Mouse (Mus musculus): Measurements from ENCODE around the gene Anapc16.
"Not testable (repeated sequence)": the region's sequence is repeated elsewhere in the genome, so short reads cannot be mapped to it uniquely, and the experiment has no call there.

Anapc16 gene

DNA sequence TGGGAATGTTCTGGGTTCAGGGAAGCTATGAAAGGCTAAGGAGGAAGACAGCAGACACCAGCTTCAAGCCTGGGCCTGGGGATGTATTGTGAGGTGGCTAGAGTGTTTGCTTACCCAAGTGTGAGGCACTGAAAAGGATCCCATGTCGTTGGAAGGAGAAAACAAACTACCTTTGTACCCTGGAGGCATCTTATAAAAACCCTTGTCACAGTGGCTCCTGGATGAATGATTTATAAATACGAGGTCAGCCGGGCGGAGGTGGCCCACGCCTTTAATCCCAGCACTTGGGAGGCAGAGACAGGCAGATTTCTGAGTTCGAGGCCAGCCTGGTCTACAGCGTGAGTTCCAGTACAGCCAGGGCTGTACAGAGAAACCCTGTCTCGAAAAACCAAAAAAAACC lies 1.3 kb downstream of the Anapc16 start:
- DNase-seq (ENCODE audit: low spot score in 2 of 2): not testable (repeated sequence)

DNA sequence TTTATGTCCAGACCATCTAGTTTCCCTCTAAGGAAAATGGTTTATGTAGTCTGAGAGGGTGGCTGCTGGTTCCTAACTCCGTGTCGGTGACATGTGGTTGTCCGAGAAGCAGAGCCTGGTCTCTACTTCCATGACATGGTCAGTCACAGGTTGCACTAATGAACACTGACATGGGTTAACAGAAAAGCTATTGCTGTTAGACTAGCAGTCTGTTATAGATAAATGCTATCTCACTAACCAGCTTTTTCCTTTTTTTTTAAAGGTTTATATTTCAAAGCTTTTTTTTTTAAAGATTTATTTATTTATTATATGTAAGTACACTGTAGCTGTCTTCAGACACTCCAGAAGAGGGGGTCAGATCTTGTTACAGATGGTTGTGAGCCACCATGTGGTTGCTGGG lies 3.9 kb downstream of the Anapc16 start:
- DNase-seq (ENCODE audit: low spot score in 2 of 2): no peak

DNA sequence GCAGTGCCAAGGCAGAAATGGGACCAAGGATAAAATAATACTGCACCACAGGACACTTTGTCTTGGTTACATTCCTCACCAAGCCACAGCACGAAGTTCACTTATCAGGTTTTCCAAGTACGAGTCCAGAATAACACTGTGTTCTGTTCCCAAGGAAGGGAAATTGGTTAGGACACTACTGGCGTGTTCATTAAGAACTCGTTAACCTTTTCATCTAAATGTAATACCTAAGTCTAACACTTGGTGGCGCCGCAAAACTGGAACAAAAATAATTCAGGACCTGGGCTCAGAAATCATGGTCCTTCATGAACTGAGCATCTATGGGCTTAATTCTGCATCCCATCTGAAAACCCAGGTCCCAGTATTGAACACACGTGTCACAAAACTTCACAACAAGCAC lies 5.3 kb downstream of the Anapc16 start:
- DNase-seq (ENCODE audit: low spot score in 2 of 2): peak in 1 of 2 experiments; percentile 77

DNA sequence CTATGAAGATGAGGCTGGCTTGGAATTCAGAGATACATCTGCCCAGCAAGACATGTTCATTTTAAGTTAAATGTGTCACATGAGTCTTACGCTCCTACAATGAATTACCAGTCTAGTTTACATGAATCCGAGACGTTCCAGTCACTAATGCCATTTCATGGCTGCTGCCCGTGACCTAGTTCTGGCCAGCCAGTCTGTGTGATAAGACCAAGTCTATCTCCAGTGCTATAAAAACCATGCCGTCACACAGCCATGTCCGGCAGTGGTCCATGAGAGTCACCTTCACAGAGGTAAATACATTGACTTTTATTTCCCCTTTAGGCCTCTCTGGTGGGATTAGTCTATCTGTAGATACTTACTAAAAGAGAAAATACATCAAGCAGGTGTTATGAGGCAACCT lies 7.0 kb downstream of the Anapc16 start:
- DNase-seq (ENCODE audit: low spot score in 2 of 2): no peak

DNA sequence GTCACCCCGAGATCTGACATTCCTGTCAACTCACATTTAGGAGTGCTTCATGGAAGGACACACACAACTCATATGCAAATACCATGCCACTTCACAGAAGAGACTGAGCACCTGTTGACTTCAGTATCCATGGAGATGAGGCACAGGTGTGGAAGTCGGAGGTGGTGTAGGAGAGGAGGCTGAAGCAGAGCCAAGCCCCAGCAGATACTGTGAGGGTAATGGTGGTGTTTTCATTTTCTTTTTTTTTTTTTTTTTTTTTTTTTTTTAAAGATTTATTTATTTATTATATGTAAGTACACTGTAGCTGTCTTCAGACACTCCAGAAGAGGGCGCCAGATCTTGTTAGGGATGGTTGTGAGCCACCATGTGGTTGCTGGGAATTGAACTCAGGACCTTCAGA lies 9.1 kb downstream of the Anapc16 start:
- DNase-seq (ENCODE audit: low spot score in 2 of 2): not testable (repeated sequence)

DNA sequence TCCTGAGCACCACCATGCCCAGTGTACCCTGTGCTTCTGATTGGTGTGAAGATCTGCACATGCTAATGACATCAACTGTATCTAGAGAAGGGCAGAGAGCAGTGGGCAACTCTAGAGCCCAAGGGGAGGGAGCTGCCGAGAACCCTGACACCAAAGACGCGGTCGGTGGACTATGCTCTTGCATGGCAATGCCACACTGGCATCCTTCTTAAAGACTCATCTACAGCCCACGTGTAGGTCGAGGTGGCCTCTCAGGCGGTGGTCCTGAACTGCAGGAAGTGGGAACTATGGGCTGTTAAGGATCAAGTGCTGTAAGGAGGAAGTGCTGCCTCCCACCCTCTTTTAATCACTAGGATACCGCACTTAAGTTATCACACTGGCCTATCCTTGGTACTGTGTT lies 10.9 kb downstream of the Anapc16 start:
- no peak for DNase-seq (ENCODE audit: low spot score in 2 of 2)

DNA sequence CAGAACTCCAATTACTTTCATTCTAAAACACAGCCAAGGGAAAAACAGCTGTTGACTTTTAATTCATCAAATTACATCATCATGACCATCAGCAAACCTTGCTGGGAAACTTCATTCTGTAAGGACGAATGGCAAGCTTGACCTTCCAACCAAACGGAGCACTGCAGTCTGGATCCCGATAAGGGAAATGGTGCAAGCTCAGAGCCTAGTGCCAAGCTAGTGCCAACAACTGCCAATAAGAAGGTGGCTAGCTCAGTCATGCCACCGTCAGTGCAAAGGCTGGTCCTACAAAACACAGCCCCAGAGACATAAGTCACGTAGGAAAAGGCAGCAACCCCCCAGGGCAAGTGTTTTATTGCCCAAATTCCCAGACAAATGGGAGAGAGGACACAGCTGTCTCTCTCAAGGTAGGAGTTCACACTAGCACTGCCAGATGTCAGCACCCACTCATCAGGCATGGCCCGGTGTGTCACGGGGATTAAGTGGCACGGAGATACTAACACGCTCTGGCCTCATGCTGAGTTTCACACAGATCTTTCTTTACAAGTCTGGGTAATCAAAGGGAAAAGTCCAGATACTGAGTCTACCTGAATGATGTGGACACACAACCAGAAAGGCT lies 11.6 kb downstream of the Anapc16 start:
- no peak for DNase-seq (ENCODE audit: low spot score in 2 of 2)

DNA sequence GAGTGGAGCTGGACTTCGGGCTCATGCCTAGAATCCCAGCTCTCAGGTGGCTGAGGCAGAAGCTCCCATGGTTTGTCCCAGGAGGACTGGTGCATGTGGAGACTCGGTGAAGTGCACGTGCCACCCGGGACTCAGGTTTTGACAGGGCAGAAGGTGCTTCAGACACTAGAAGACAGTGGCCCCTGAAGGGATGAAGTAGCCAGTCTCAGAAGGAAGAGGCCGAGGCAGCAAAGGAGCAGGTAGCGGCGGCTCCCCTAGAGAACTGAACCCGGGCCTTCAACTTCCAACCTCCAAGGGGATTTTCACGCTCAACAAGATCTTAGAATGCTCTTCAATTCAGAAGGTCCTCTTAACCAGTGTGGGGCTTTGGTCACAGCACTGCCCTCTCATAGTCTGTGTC lies 12.5 kb downstream of the Anapc16 start:
- no peak for DNase-seq (ENCODE audit: low spot score in 2 of 2)

DNA sequence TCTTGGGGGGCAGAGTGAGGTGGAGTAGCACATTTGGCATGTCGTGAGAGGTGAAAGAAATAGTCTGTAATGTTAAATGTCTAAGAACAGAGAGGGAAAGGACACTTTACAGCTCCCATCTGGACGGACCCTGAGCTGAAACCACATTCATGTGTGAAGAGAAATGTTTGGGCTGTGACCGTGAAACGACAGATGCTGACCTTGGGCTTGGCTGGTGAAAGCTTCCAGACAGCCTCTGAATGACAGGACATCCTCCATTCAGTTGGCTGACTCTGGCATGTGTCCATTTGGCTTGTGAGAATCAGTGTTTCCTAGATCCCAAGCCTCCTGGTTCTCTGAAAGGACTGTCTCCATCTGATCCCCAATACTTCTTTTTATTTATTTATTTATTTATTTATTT lies 14.9 kb downstream of the Anapc16 start:
- DNase-seq (ENCODE audit: low spot score in 2 of 2): no peak

DNA sequence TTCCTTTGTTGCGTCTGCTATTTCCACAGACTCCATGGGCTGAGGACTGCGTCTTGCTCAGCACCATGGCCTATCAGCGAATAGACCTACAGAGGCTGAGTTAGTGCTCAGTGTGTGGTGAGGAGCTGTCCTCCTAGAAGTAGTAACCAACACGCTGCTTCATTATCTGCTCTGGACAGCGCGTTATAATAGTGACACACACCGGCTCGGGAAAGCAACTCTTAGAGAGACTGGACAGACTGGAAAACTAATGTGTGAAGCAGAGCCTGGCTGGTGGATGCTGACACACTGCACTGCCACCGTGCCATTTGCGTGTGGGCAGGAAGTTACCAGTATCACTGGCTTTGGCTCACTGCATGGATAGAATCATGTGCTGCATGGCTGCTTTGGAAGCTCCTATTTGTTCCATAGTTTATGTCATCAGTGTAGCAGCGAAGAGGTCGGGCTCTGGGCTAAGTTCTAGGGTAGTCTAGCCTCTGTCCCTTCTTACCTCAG lies 20.5 kb downstream of the Anapc16 start:
- no peak for DNase-seq (ENCODE audit: low spot score in 2 of 2)

DNA sequence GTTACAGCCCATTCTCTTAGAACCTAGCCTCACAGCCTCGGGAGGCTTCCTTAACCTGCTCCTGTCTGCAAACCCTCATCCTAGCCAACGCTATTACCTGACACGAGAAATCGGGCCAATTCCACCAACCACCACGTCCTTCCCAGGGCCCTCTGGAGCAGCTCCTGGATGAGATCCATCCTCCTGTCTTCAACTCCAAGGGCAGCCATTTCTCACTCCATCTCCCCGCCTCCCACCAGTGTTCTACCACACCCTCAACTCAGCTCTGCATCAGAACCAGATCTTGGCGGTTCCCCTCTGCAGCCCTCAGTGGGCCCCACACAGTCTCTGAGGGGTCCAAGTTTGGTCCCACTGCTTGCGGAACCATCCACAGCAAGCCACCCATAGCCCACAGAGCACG lies 21.1 kb downstream of the Anapc16 start:
- no peak for DNase-seq (ENCODE audit: low spot score in 2 of 2)

DNA sequence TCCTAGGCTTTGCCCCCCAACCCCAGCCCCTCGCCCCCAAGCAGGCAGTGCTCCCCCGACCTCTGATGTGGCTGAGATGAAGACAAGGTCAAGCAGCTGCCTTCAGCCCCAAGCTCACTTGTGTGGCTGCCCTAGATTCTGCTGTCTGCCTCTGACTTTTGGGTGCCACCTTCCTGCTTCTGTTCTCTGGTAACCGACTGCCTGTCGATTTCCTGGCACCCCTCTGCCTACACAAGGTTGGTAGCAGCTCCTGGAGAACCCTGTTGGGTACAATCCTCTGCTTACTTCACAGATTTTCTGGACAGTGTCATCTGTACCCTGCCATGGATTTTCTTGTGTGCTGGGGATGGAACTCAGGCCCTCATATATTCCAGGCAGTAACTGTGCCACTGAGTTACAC lies 21.6 kb downstream of the Anapc16 start:
- no peak for DNase-seq (ENCODE audit: low spot score in 2 of 2)

DNA sequence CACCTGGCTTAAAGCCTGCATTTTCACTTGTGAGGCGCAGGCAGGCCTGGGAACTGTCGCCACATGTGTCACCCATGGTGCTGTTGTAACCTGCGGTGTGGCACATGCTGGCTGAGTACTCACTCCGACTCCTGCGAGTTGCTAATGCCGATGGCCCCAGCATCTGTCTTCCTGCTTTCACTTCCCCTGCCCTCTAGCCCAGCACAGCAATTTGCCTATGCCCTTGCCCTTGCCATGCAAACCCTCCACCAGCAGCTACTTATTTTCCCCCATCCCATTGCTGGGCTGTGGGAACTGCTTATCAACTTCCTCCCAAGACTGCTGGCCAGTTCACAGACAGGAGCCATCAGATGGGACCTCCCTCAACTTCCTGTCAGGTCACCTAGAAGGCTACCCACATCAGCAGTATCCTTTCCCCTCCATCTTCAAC lies 22.1 kb downstream of the Anapc16 start:
- DNase-seq (ENCODE audit: low spot score in 2 of 2): no peak

DNA sequence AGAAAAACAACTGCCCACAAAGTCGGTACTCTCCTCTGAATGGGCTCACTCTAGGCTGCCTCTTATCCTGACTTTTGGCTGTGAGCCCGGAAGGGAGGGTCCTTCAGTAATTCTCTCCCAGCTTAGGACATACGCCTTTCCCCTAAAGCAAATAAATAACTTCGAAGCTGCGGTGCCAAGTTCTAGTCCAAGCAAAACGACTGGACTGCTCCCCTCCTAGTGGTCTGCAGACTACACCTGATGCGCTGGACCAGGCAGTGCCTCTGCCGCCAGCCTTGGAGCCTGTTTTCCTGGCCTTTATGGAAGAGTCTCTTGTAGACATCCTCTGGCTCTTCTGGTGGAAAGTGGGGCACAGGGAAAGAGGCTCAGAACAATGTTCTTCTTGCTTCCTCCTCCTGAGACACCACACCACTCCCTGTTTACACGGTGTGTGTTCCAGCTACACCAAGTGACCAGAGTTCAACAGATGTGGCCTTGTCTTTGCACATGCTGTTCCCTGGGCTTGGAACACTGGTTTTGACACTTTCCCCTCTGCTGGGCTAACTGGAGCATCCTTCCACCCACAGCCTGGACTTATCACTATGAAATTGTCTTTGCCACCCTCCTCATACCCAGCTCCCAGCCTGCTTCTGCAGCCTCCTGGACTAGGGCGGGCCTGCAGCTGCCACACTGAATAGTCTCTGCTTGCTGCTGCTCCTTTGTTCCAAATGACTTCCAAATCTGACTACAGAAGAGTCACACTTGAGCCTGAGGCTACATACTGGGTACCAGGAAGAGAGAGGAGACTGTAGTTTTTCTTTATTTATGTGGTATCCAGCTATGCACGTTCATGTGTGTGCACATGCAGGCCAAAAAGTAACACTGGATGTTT lies 23.8 kb downstream of the Anapc16 start:
- DNase-seq (ENCODE audit: low spot score in 2 of 2): peak in 1 of 2 experiments; percentile 45

DNA sequence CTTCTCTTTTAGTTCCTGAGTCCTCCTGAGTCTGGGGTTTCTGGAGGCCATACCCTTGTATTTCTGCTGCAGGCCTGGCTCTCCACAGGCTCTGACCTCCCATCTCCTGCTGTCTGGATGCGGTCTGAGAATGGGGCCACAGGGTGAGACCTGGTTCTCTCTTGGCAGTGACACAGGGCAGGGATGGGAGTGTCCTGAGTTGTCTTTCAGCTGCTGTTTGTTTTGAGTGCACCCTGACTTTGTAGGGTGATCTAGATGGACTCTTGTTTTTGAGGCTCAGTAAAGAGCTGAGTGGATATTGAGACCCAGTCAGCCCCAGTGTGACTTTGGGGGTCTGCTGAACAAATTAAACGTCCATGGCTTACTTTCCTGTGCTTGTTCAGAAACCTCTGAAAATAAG lies 24.5 kb downstream of the Anapc16 start:
- DNase-seq (ENCODE audit: low spot score in 2 of 2): no peak

DNA sequence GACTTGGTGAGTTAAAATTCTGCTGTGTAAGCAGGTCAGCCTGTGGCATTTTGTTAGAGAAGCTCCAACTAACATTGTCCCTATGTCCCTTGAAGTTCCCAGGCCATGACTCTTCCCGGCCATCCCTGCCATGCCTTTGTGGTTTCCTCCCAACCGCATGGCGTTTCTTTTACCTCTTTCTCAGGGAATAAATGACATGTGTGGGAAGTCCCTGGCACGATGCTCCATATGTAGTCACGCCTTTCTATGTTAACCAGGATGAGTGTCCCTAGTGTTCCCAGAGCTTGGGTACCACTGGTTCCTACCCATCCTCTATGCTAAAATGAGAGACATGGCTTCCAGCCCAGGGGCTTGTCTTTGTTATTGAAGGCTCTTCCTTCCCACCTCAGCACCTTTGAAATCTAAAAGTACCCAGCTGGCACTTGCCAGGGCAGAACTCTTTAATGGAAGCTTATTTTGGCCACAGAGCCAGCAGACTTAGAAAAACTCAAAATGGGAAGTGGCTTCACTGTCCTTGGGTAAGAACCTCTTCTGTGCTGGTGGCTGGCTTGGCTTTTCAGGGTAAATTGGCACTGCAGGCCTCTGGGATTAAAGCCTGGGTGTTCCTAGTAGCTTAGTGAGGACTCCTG lies 25.1 kb downstream of the Anapc16 start:
- no peak for DNase-seq (ENCODE audit: low spot score in 2 of 2)

DNA sequence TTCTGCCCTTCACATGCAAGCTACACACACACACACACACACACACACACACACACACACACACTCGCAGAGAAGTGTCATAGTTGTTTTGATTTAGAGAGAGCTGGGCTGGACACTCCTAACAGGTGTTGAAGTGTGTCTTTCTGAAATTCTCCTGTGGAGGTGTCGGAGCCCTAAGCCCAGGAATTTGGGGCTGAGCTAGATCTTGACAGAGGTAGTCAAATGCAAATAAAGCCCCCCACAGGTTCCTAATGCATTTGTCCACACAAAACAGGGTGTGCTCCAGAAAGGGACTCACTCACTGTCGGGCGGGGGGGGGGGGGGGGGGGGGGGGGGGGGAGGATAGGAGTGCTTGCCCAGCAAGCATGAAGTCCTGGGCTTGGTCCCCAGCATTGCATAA lies 25.8 kb downstream of the Anapc16 start:
- DNase-seq (ENCODE audit: low spot score in 2 of 2): no peak

DNA sequence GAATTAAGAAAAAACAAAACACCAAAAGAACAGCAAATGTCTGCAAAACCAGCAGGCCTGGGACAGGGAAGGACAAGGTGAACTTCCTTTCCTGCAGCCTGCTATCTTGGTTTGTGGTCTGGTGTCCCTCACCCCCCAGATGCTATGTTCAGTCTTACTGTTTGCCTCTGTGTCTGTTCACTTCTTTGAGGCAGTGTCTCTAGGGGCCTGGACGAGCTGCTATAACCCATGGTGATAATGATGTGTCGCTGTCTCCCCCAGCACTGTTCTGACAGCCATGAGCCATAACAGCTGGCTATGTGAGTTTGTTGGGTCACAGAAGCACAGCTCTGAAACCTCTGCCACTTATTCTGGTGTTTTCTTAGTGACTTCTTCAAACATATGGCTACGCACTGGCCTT lies 28.1 kb downstream of the Anapc16 start:
- DNase-seq (ENCODE audit: low spot score in 2 of 2): no peak

DNA sequence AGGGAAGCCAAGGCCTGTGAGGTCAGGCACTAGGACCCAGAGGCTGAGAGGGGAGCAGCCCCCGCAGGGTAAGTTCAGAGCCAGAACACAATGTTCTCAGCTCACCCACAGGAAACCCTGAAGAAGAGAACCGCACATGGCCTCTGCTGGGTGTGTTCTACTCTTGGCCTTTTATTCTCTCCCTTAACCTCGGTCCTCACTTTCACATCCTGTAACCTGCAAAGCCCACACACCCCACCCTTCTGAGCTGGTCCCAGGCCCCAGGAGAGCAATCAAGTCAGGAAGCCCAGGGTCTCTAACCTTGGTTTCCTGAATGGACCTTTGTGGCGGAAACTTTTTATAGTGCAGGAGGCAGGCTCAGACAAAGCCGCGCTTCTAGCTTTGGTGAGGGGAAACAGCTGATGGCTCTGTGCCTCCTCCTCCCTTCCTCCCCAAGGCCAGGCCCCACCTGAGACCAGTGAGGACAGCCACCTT lies 28.7 kb downstream of the Anapc16 start:
- peak in 1 of 2 experiments; percentile 40 for DNase-seq (ENCODE audit: low spot score in 2 of 2)

DNA sequence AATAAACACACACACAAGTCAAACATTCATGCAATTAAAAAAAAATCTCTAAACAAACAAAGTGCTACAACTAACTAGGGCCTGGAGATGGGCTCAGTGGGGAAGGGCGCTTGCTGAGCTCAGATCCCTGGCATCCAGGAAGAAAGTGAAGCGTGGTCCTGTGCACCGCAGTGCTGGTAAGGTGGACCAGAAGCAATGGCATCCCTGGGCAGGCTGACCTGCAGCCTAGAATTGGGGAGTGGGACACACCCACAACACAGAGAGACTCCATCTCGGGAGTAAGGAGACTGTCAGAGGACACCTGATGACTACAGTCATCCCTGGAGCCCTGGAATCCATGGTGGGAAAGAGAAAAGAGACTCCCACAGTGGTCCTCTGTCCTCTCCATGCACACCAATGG lies 29.5 kb downstream of the Anapc16 start:
- DNase-seq (ENCODE audit: low spot score in 2 of 2): no peak

DNA sequence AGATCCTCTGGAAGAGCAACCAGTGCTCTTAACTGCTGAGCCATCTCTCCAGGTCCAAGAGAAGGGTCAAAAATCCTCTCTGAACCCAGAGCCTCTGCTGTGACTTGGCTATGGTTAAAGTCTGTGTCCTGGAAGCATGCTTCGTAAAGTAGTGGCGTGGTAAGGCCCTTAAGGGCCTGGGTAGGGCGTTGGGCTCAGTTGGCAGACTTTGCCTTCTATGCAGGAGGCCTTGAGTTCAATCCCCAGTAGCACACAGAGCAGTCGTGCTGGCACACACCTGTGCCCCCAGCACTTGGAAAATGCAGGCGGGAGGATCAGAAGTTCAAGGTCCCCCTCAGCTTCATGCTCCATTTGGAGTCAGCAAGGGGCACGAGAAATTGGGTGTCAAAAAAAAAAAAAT lies 29.9 kb downstream of the Anapc16 start:
- no peak for DNase-seq (ENCODE audit: low spot score in 2 of 2)

DNA sequence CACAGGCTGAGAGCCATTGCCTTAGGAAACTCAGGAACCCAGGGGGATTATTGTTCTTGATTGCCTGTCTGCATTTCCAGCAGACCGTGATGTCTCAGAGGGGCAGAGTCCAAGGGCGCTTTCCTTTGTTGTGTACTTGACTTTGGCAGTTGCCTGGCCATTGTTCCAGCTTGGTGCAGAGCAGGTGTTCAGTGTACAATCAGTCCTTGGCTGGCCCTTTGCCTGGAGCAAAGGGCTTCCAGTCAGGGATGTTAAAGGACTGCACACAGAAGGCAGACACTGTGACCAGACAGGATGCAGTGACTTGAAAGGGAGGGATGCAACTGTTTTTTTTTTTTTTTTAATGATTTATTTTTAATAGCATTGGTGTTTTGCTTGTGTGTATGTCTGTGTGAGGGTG lies 30.4 kb downstream of the Anapc16 start:
- DNase-seq (ENCODE audit: low spot score in 2 of 2): no peak

DNA sequence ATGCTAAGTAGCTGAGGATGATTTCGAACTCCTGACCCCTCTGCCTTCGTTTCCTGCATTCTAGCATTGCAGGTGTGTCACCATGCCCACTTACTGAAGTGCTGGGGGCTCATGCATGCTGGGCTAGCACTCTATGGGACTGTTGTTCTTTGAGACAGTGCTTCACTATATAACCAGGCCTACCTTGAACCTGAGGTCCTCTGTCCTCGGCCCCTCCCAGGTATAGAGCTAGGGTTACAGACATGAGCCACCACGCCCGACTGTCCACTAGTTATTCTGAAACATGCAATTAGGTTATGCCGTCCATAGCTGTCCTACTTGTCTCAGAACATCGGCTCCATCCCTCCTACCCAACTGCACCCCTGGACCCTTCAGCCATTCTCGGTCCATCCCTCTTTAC lies 31.1 kb downstream of the Anapc16 start:
- DNase-seq (ENCODE audit: low spot score in 2 of 2): no peak

Measured in frontal cortex, postnatal 36 days (tissue).